Mouse (Mus musculus) megakaryocyte, embryonic 14.5 days (primary cell): Measurements from ENCODE around the gene Dynlt1a. TPM values are rescaled to one million over a fixed set of nuclear protein-coding genes. Genes with fewer than 3 reads are reported as not detected.
"Not testable (repeated sequence)": the region's sequence is repeated elsewhere in the genome, so short reads cannot be mapped to it uniquely, and the experiment has no call there.

Source experiments
- H3K27me3 ChIP-seq: replicated peaks from 2 replicates; pipeline ENCODE3; 2012; ENCODE audit warnings: inconsistent platforms
- H3K36me3 ChIP-seq: replicated peaks from 2 replicates; pipeline ENCODE3; 2012; ENCODE audit warnings: low read length, inconsistent platforms, mixed read lengths
- H3K4me1 ChIP-seq: 2 replicates; pipeline ENCODE4 v1.6.1; 2012; ENCODE audit warnings: inconsistent platforms
- H3K4me3 ChIP-seq: replicated peaks from 2 replicates; pipeline ENCODE3; 2012; ENCODE audit warnings: moderate library complexity, mild to moderate bottlenecking, inconsistent platforms
- H3K9me3 ChIP-seq: 2 replicates; pipeline ENCODE4 v1.6.1; 2012; ENCODE audit warnings: inconsistent platforms
- polyA plus RNA-seq: library from polyadenylated mRNA; stranded (reverse); fragments of >175 nt; gene quantifications from 2 replicates; pipeline ENCODE4 v1.2.3, GENCODE M21; 2012; ENCODE audit warnings: low replicate concordance; ENCODE audit not compliant: insufficient read depth

The Dynlt1a gene
- polyA plus RNA-seq, 1 experiment, result 0.59 TPM

DNA sequence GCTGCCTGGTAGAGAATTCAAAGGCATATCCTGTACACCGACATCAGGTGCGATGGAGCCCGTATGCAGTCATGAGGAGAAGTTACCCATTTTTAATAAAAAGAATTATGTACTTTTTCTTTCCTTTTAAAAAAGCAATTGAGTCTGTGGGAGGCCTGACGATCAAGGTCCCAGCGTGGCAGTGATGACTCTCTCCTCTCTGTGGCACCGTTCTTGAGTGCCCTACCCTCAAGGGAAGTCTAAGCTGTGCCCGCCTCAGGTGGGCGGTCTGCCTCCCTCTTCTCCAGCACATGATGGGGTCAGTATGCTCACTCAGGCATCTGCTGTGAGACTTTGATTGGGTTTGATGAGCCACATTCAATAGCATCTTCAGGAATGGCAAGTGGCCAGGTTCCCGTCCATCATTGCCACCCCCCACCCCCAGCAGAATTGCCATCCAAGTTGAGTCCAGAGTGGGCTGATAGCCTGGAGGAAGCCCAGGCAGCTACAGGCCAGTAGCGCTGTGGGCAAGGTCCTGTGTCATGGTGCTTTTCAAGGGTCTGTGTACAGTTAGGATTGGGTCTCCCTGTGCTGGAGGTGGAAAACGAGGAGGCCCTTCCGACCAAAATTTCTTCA lies 11.5 kb downstream of the Dynlt1a start:
- H3K9me3 ChIP-seq, H3K36me3 ChIP-seq, H3K4me3 ChIP-seq, H3K27me3 ChIP-seq, H3K4me1 ChIP-seq: not testable (repeated sequence)

DNA sequence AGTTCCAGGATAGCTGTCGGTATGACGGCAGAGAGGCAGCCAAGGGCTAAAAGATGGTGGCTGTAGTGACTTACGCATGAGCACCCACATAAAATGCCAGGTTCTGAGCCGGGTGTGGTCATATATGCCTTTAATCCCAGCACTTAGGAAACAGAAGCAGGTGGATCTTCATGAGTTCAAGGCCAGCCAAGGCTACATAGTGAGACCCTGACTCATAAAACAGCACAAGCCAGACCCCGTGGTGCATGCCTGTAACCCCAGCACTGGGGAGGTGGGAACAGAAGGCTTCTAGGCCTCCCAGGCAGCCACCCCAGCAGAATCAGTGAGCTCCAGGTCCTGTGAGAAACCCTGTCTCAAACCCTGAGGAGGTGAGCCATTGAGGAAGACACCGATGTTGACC lies 12.4 kb downstream of the Dynlt1a start:
- not testable (repeated sequence) for H3K4me1 ChIP-seq, H3K9me3 ChIP-seq, H3K36me3 ChIP-seq, H3K27me3 ChIP-seq, H3K4me3 ChIP-seq

DNA sequence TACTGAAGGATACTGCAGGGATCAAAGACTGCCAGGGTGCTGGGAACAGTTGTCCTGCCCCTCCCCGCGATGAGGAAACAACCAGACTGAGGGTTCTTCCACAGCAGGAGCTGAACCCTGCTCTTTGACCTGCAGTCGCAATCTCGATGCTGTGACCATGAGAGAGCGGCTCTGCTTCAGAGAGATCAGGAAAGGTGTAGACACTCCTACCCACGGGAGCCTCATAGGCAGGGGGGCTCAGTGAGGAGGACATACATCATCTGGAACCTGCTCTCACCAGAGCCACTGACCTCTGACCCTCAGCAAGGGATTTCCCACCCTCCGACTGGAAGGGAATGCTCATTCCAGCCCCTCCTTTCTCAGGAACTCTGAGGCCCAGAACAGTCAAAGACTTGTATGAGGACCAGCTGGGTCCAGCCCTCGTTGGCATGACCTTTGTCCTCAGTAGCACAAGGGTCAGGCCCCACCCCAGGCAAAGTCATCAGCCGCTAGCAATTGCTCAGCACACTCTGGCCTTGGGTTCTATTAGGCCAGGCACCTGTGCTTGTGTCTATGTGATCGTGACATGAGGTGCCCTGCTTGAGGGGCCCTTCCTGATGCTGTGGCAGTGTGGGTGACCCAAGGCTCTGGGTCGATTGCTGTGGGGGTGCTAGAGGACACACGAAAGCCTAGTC lies 17.0 kb downstream of the Dynlt1a start:
- H3K36me3 ChIP-seq, H3K4me3 ChIP-seq, H3K9me3 ChIP-seq, H3K27me3 ChIP-seq, H3K4me1 ChIP-seq: not testable (repeated sequence)

DNA sequence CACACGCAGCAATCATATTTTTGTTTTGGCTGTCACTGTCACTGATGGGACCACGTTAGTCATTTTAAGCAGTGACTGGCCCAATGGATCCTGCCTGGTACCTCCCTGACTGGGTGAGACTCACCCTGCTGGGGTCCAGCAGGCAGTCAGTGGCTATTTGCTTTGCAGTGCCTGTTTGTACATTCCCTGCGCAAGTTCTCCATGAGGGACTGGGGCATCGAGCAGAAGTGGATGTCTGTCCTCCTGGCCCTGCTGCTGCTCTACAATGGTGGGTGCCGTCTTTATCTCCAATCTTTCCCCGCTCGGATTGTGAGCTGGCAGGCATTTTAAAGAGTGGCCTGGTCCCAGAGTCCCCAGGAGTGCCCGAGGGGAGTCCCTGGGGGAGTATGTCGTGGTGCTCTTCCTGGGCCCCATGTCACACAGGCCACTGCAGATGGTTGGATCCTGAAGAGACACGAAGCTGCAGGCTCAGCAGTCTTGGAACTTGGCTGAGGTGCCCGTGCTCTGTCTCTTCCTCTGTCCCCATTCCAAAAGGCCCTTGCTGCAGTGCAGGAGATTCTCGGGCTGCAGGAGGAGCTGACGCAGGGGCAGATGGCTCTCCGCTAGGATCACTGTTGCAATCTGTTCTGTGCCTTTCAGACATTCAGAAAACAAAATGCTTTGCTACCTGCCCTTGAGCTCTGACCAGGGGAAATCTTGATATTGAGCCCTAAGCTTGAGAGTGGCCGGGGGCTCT lies 20.1 kb downstream of the Dynlt1a start:
- H3K27me3 ChIP-seq, H3K4me1 ChIP-seq, H3K36me3 ChIP-seq, H3K4me3 ChIP-seq, H3K9me3 ChIP-seq: not testable (repeated sequence)

DNA sequence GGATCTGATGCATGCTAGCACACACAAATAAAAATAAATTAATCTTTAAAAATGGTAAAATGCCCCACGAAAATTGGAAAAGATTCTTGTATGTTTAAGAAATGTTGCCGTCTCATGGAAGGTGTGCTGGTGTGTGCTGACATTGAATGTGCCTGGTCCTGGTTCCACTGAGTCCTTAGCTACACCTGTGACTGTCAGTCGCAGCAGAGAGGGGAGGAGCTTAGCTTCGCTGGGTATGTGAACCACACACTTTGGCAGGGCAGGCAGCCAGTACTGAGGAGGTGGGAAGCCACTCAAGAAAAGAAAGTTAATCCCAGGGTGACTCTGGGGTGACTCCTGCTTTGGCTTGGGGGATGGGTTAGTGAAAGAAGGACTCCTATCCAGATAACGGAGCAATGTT lies 23.4 kb downstream of the Dynlt1a start:
- H3K36me3 ChIP-seq, H3K4me1 ChIP-seq, H3K9me3 ChIP-seq, H3K27me3 ChIP-seq, H3K4me3 ChIP-seq: not testable (repeated sequence)

DNA sequence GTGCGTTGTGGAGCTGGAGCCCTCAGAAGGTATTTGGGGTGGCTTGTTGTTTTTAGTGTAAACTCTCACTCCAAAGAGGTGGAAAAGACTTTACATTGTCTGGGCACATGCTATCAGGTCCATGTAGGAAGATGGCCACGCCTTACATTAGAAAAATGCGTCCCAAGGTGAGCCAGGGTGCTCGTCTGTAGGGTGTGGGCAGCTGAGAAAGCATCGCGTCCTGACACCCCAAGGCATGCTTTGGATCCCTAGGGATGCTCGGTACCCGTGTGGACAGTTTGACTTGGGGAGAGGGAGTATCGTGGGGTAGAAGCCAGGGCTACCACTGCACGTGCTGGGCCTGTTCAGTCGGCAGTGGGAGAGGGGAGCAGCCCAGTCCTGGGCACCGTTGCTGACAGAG lies 28.3 kb downstream of the Dynlt1a start:
- H3K4me1 ChIP-seq, H3K27me3 ChIP-seq, H3K9me3 ChIP-seq: not testable (repeated sequence)

DNA sequence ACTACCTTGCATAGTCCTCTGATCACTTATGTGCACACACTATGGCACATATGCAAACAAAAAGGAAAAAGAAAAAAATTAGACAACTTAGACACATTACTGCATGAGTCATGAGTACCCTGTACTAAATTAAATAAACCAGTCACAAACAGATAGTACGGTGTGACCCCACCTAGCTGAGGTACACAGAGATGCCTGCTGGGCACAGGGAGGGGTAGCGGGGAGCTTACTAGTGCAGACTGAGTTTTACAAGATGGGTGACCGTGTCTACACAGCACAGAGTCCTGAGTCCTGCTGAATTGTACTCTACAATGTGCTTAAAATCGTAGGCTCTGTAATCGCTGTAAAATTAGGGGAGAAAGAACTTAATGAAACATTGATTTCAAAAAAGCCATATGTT lies 31.1 kb downstream of the Dynlt1a start:
- H3K4me1 ChIP-seq, H3K4me3 ChIP-seq, H3K9me3 ChIP-seq, H3K36me3 ChIP-seq, H3K27me3 ChIP-seq: not testable (repeated sequence)

More for the DNA sequence above, 28.3 kb downstream of the Dynlt1a start:
- H3K4me3 ChIP-seq, H3K36me3 ChIP-seq: not testable (repeated sequence)

DNA sequence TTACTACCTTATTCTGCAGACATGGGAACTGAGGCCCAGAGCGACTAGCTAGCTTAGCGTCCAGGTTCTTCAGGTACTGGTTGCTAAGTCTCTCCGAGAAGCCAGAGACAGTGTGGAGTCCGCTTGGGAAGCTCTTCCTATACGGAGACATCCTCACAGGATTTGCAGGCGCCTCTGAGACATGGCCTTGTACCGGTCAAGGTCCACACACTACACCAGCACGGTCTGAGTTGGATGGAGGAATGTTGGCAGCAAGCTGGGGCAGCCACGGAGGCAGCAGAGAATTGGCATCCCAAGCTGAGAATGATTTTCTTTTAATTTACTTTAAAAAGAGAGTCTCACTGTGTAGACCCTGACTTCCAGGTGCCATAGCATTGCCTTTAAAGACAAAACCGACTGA lies 34.2 kb downstream of the Dynlt1a start:
- not testable (repeated sequence) for H3K36me3 ChIP-seq, H3K4me3 ChIP-seq, H3K9me3 ChIP-seq, H3K27me3 ChIP-seq, H3K4me1 ChIP-seq

DNA sequence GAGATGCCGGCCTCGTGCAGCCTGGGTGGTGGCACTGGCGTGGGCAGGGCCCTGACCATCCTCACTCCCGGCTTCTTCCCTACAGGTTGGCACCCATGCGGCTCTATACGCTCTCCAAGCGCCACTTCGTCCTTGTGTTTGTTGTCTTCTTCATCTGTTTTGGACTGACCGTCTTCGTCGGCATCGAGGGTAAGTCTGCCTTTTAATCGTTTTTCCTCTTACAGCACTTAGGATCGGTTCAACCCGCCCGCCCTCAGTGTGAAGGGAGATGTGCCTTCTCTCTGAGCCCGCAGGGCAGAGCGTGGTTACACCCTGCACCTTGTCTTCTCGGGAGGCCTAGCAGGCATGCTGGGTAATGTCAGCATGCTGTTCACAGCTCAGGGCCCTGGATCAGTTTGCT lies 36.8 kb downstream of the Dynlt1a start:
- not testable (repeated sequence) for H3K27me3 ChIP-seq, H3K36me3 ChIP-seq, H3K9me3 ChIP-seq, H3K4me3 ChIP-seq, H3K4me1 ChIP-seq

DNA sequence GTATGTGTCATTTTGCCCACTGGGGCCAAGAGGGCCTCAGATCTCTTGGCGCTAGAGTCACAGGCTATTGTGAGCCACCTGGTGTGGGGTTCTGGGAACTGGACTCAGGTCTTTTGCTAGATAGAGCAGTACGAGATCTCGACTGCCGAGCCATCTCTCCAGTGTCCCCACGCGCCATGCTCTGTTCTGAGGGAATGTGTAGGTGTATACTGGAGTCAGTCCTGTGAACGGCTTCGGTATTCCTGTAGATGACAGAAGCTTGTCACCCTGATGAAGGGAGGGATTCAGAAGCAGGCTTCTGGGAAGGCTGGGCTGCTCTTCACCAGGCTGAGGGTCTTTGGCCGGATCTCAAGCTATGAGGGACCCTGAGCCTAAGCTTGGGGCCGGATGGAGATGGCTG lies 37.5 kb downstream of the Dynlt1a start:
- not testable (repeated sequence) for H3K4me1 ChIP-seq, H3K4me3 ChIP-seq, H3K36me3 ChIP-seq, H3K9me3 ChIP-seq, H3K27me3 ChIP-seq

DNA sequence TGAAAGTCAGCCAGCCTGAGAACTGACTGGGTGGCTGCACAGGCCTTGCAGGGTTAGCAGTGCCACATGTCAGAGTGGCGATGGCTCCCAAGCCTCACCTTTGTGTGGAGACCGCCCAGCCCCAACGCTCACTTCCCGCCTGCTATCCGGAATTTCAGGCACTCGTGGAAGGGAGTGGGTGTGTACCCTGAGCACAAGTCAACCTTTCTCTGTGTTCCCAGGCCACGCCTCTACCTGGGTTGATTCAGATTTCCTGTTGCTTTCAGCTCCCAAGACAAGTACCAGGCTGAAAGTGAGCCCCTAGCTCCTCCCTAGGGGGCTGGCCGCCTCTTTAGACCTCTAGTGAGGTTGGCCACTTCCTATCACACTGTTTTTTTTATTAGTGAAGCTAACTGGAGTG lies 38.1 kb downstream of the Dynlt1a start:
- not testable (repeated sequence) for H3K36me3 ChIP-seq, H3K9me3 ChIP-seq, H3K27me3 ChIP-seq, H3K4me1 ChIP-seq, H3K4me3 ChIP-seq

DNA sequence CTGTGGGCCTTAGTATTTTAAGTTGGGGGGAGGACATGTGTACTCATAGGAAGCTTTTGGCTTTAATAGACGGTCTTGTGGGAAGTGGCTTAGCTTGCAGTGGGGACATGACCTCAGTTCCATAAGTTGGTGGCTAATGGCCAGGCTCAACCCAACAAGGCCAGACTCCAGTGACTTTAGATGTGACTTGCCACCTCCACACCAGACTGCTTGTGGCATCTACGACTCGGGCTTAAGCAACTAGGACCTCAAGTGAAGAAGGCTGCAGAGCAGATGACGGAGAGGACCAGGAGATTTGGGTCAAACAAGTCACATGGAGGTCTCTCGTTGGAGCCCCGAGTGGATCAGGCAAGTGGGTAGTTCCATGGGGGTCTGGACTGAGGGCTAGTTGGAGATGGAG lies 42.6 kb downstream of the Dynlt1a start:
- H3K4me3 ChIP-seq, H3K27me3 ChIP-seq, H3K9me3 ChIP-seq, H3K36me3 ChIP-seq, H3K4me1 ChIP-seq: not testable (repeated sequence)

DNA sequence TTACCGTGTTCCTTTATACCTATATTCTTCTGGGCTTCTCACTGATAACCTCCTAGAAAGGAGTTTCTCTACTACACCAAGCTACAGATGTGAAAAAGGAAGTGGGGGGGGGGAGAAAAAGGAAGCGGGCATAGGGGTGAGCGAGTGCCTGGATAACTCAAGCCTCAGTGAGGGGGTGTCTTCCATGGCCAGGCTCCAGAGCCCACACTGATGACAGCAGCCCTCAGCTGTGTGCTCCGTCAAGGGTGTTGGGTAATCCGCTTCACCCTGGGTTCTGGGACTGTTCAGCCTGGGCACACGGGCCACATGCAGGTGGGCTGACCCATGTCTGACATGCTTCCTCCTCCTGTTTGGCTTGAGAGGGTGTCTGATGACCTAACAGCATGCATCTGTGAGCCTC lies 45.3 kb downstream of the Dynlt1a start:
- not testable (repeated sequence) for H3K4me1 ChIP-seq, H3K27me3 ChIP-seq, H3K36me3 ChIP-seq, H3K4me3 ChIP-seq, H3K9me3 ChIP-seq

DNA sequence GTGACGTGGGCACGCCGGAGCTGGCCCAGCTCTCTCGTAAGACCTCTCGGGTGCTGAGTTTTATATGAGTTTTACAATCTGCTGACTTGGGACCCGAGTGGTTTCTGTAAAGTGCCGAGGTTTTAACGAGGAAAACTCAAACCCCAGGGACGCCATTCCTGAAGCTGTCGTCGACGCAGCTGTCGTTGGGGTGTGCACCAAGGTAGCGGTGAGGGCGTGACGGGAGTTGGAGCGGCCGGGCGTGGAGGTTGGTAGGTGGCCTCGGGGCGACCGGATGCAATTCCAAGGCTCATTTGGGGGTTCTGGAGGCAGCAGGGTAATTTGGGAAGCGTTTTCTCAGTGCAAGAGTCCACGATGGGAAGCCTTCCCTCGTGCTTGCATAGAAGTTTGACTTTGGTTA lies 46.5 kb downstream of the Dynlt1a start:
- not testable (repeated sequence) for H3K36me3 ChIP-seq, H3K27me3 ChIP-seq, H3K9me3 ChIP-seq, H3K4me1 ChIP-seq
- H3K4me3 ChIP-seq, result peak overlapping the region; percentile 70

DNA sequence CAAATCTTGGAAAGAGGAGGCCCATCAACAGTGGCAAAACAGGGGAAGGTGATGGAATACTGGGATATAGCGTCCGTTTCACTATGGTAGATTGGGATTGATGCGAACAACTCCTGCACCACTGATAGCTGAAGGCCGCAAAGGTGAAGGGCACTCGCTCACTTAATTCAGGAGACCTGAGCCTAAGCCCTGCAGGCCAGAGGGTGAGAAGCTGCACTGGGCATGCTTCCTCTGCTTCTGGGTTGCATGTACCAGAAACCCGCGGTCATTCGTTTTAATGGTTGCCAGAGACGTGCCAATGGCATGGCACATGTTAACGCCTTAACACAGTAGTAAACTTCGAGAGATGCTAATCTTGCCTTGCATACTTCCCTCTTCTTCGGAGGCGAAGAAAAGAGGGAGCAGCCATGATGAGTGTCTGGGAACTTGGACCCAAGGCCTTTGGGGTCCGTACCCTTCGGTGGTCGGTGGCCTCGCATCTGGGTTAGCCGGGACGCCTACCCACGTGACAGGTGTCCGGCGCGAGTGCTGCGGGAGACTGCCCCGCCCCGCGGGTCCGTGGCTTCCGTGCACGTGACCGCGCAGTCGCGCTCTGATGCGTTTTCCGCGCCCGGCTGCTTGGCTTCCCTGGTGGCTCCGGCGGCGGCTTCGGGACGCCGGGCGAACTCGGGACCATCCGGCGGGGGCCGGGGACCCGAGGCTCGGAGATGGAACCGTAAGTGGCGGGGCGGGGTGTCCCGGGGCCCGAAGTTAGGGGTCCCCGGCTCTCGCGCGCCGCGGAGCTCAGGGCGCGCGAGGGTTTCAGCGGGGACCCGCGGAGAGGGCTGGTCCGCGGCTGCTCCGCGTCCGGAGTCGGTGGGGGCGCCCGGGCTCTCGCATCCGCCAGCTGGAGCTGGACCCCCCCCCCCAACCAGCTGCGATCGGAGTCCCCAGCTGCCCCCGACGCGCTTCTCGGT lies 47.1 kb downstream of the Dynlt1a start:
- H3K36me3 ChIP-seq, H3K9me3 ChIP-seq, H3K4me3 ChIP-seq, H3K4me1 ChIP-seq, H3K27me3 ChIP-seq: not testable (repeated sequence)

DNA sequence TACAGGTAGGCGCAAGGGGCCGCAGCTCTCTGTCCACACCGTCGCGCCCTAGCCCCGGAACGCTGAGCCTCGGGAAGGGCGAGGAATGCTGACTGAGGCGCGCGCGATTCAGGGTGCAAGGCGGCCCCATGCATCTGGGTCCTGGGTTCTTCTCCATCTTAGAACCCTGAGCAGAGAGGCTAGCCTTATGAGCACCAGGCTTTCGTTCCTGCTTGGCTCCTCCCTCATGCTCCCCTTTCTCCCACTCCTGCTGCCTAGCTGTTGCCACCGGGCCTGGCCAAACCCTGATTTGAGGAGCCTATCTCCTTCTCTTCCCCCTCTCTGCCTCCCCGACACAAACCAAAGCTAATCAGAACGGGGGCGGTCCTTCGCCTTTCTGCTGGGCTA lies 60.2 kb downstream of the Dynlt1a start:
- H3K27me3 ChIP-seq, H3K4me1 ChIP-seq, H3K4me3 ChIP-seq, H3K9me3 ChIP-seq, H3K36me3 ChIP-seq: not testable (repeated sequence)
